Mouse (Mus musculus) monocyte, adult 5-6 weeks (primary cell): ENCODE measurements at regions not wholly inside any gene's neighbourhood (a gene's known extent, or its start where the extent isn't known, plus 50 kb on each side); places are given as distances from the start of the nearest gene placed in this dataset.
A peak's percentile ranks its signal among the peaks of the same experiment; 100 is the strongest.

ENCODE experiments used
- ATAC-seq: fragments of 153-309, 156-312 bp; replicated peaks from 2 replicates; pipeline ENCODE4 v1.8.0; 2017; ENCODE audit warnings: mild to moderate bottlenecking; ENCODE audit not compliant: low TSS enrichment, insufficient number of reproducible peaks, severe bottlenecking, poor library complexity, low FRiP score

DNA sequence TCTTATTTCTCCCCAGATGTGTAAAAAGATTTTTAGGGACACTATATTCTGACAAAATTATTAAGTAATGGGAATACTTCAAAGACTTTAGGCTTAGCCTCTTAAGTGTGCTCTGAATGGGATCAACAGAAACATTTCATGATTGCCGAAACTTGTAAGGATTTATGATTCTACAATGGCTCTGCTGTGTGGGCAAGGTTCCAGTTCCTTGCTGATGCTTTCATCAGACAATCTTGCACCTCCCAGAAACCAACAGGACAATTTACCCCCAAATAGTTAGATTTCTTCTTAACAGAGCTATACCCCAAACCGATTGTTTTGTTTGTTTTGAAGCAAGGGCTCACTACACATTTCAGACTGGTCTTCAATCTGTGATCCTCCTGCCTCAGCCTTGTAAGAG is 2236.1 kb downstream of the 4930444P10Rik start:
- ATAC-seq = no peak

- ATAC-seq = no peak
Observed at GRCm38 (mm10) chr1:13851144-13851543, 2242.0 kb downstream of the 4930444P10Rik start.

GRCm38 (mm10) chr1:13849071-13849470 is 2244.1 kb downstream of the 4930444P10Rik start:
- ATAC-seq = no peak

- ATAC-seq = no peak
Observed at GRCm38 (mm10) chr1:13846336-13846865, 2246.7 kb downstream of the 4930444P10Rik start.

DNA sequence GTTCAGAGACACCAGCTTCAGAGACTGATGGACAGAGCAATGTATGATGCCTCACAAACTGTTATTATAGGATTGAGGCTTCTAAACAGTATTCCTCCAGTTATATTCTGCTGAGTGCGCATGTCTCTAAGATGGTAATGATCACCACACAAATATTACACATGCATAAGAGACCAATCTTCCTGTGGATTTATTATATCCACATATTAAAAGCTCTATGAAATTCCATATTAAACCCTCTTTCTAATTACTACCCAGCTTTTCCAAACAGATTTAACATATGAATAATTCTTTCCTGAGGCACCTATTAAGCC is 2252.9 kb downstream of the 4930444P10Rik start:
- no peak for ATAC-seq

DNA sequence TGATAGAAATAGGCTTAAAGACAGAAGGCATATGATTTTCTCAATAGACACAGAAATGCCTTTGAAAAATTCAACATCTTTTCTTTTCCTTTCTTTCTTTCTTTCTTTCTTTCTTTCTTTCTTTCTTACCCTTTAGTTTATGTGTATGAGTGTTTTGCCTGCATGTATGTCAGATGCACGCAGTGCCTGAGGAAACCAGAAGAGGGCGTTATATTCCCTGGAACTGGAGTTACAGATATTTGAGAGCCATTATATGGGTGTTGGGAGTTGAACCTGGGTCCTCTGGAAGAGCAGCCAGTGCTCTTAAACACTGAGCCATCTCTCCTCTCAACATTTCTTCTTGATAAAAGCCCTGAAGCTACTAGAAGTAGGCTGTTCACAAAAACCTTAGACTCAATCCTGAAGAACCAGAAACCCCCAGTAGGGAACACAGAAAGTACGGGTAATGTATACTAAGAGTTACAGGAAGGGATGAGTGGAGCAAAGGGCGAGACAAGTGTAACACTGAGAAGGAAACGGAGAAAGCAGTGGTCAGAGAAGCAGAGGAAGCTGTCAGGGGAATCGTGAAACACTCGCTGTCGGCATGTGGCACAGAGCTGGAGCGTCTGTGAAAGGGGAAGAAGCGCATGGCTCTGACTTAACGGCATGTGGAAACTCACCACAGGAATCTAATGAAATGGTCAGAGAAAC is 2253.4 kb downstream of the 4930444P10Rik start:
- ATAC-seq = no peak

GRCm38 (mm10) chr1:13834860-13835840 is 2258.0 kb downstream of the 4930444P10Rik start:
- ATAC-seq = no peak

GRCm38 (mm10) chr1:13807786-13808185 is 2285.3 kb downstream of the 4930444P10Rik start:
- no peak for ATAC-seq

- no peak for ATAC-seq
Observed at GRCm38 (mm10) chr1:13800460-13800859, 2292.7 kb downstream of the 4930444P10Rik start.

DNA sequence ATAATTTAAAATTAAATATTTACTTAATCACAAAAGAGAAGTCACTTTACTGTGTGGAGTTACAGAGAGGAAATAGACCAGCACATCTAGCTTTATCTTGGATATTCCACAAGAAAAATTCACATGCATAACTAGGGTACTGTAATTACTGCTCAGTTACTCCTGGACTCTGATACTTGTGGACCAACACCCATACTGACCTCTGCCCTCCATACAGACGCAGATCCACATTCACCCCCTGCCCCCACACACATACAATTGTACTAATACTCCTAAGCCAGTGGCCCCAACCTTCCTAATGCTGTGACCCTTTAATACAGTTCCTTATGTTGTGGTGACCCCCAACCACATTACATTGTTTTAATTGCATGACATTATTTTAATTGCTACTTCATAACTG is 2294.3 kb downstream of the 4930444P10Rik start:
- no peak for ATAC-seq

DNA sequence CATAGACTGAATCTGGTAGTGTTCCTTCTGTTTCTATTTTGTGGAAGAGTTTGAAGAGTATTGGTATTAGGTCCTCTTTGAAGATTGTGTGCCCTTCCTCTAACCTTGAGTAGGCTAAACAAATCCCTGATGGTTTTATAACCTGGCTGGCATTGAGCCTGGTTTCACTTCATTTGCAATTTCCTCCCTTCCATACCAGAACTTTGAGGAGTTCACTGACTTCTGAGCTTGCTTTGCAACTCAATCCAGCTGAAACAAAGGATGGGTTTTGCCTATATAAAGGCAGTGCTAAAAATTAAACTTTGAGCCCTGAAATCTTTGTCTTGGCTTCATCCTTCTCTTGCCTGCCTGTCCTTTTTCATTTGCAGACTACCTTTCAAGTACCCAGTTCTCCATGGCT is 2297.9 kb downstream of the 4930444P10Rik start:
- ATAC-seq = no peak

DNA sequence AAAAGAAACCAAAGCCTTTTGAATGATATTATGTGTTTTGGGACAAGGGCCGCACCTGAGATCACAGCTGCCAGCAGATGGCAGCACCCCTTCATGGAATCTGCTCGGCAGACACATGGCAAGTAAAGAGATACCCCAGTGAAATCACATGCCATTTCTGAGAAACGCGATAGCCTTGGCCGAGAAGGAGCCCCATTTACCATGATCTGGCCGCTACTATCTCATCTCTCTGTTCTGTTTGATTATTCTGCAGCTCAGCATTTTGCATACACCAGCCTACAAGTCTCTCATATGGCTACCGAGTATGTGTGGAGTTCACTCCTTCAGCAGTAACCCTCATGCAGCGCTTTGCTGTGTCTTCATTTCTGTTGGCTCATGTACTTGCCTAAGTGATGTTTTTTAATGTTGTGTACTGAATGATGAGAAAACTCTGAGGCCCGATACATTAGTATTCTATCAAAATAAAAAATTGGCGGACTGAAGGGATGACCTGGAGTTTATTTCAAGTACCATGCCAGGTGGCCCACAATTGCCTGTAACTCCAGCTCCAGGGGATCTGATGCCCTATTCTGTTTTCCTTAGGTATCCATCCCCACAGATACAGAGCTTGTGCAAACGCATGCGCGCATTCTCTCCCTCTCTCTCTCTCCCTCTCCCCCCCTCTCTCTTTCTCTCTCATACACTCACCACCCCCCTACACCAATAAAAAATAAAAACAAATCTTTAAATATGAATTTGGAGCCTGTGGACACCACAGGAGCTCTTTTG is 2303.6 kb downstream of the 4930444P10Rik start:
- 0 out of 2 replicates have a peak, but pooled peaks have one; percentile 43 for ATAC-seq

- no peak for ATAC-seq
Observed at GRCm38 (mm10) chr1:13787016-13787415, 2306.1 kb downstream of the 4930444P10Rik start.

DNA sequence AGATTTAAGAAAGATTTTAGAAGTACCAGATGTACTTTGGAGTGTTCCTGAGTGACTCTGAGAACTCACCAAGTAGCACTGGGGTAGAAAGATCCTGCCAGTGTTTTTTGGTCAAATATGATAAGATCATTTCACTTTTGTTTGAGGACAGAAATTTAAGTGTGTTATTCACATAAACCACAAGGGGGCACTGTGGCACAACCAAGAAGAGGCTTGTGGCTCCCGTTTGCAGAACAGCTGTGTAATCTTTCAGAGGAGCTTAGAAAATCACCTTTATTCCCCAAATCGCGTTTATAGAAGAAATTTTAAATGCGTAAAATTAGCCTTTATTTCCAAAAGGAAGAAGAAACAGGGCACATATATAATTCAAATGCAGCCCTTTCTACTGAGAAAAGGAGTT is 2308.7 kb downstream of the 4930444P10Rik start:
- 0 out of 2 replicates have a peak, but pooled peaks have one; percentile 33 for ATAC-seq

- ATAC-seq = no peak
Observed at GRCm38 (mm10) chr1:13782633-13783032, 2310.5 kb downstream of the 4930444P10Rik start.

GRCm38 (mm10) chr1:13772106-13772505 is 2321.0 kb downstream of the 4930444P10Rik start:
- no peak; the same call in 1 of the 2 replicates for ATAC-seq

DNA sequence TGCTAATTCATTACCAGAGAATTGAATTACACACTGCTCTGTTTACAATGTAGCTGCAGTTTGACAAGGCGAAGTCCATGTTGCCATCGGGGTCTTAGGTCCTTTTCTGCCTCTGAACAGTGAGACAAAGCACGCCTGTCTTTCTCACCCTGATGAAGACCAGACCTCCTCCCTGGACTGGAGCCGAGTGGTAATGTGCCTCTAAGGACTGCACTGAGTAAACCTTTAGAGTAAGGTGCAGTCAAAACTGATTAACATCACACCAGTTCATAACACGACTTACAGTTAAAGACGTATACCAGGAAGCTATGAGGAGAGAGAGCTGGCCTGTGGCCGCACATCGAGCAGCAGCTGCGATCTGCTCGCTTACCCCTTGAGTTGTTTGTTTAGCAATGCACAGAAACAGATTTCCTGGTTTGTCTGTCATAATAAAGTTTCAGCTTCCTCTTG is 2322.1 kb downstream of the 4930444P10Rik start:
- no peak for ATAC-seq

DNA sequence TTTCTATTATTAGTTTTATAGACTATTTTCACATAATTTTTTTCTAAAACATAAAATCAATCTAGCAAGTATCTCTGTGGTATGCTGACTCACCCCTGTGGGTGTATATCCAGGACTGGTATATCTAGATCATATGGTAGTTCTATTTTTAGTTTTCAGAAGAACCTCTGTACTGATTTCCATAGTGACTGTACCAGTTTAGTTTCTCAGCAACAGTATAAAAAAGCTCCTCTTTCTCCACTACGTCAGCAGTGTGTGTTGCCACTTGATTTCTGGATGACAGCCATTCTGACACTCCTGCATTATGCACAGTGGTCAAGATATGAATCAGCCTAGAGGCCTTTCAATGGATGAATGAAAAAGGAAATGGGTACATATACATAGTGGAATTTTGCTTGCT is 2338.6 kb downstream of the A830018L16Rik start:
- no peak for ATAC-seq

GRCm38 (mm10) chr1:13751381-13751780 is 2337.5 kb downstream of the A830018L16Rik start:
- no peak for ATAC-seq
